Mouse (Mus musculus): ENCODE measurements around the gene Rassf2. TPM values are rescaled to one million over a fixed set of nuclear protein-coding genes. Genes with fewer than 3 reads are reported as not detected.

Gene Rassf2
- polyA plus RNA-seq, 1 experiment, result 0.94 TPM

- Histone ChIP-seq H3K27me3 (ENCODE audit: control insufficient read depth, insufficient read depth, insufficient read length) (no peaks in the 10 kb centered on the region), H3K4me3 (ENCODE audit: insufficient read depth, poor library complexity, severe bottlenecking) (no peak overlapping the region), H3ac (ENCODE audit: control insufficient read depth, insufficient read length, low read depth) (no peak overlapping the region), H3K79me3 (ENCODE audit: low read depth) (no peaks in the 10 kb centered on the region), H3K36me3 (ENCODE audit: control insufficient read depth, insufficient read depth) (no peaks in the 10 kb centered on the region), H3K79me2 (ENCODE audit: control insufficient read depth, insufficient read depth) (no peaks in the 10 kb centered on the region)
- no peak for TF ChIP-seq CEBPB (IDR thresholded peaks at IDR 0.05; ENCODE audit: low read depth)
- no peak for TF ChIP-seq FOSL1 (IDR thresholded peaks at IDR 0.05; ENCODE audit: insufficient read depth, low read length, poor library complexity, severe bottlenecking)
- no peak for TF ChIP-seq USF1 (IDR thresholded peaks at IDR 0.05; ENCODE audit: low read depth)
- TF ChIP-seq MAX (IDR thresholded peaks at IDR 0.05), result no peak
- no peak for TF ChIP-seq MYOG (IDR thresholded peaks at IDR 0.05; ENCODE audit: control insufficient read depth, extremely low read depth, insufficient read length)
- no peak for TF ChIP-seq MYOD1 (IDR thresholded peaks at IDR 0.05; ENCODE audit: control insufficient read depth, insufficient read length, low read depth)
- TF ChIP-seq CTCF (IDR thresholded peaks at IDR 0.05; ENCODE audit: control insufficient read depth, insufficient read depth, insufficient read length), result no peak
Measured at GRCm38 (mm10) chr2:131993563-131994088, 36.4 kb downstream of the Rassf2 start.

GRCm38 (mm10) chr2:131993151-131993550 is 36.9 kb downstream of the Rassf2 start:
- Histone ChIP-seq H3K79me2 (ENCODE audit: control insufficient read depth, insufficient read depth) (no peaks in the 10 kb centered on the region), H3K27me3 (ENCODE audit: control insufficient read depth, insufficient read depth, insufficient read length) (no peaks in the 10 kb centered on the region), H3K4me3 (ENCODE audit: insufficient read depth, poor library complexity, severe bottlenecking) (no peak overlapping the region), H3K36me3 (ENCODE audit: control insufficient read depth, insufficient read depth) (no peaks in the 10 kb centered on the region), H3ac (ENCODE audit: control insufficient read depth, insufficient read length, low read depth) (no peak overlapping the region), H3K79me3 (ENCODE audit: low read depth) (no peaks in the 10 kb centered on the region)
- TF ChIP-seq MYOD1 (IDR thresholded peaks at IDR 0.05; ENCODE audit: control insufficient read depth, insufficient read length, low read depth) (no peak), USF1 (IDR thresholded peaks at IDR 0.05; ENCODE audit: low read depth) (no peak), MYOG (IDR thresholded peaks at IDR 0.05; ENCODE audit: control insufficient read depth, extremely low read depth, insufficient read length) (no peak), MAX (IDR thresholded peaks at IDR 0.05) (no peak), CTCF (IDR thresholded peaks at IDR 0.05; ENCODE audit: control insufficient read depth, insufficient read depth, insufficient read length) (no peak), CEBPB (IDR thresholded peaks at IDR 0.05; ENCODE audit: low read depth) (no peak), FOSL1 (IDR thresholded peaks at IDR 0.05; ENCODE audit: insufficient read depth, low read length, poor library complexity, severe bottlenecking) (no peak)

- H3K79me2 ChIP-seq (ENCODE audit: control insufficient read depth, insufficient read depth), result no peaks in the 10 kb centered on the region
- TF ChIP-seq USF1 (IDR thresholded peaks at IDR 0.05; ENCODE audit: low read depth), result no peak
- TF ChIP-seq CTCF (IDR thresholded peaks at IDR 0.05; ENCODE audit: control insufficient read depth, insufficient read depth, insufficient read length), result no peak
- no peak for TF ChIP-seq CEBPB (IDR thresholded peaks at IDR 0.05; ENCODE audit: low read depth)
- TF ChIP-seq MYOD1 (IDR thresholded peaks at IDR 0.05; ENCODE audit: control insufficient read depth, insufficient read length, low read depth), result no peak
- TF ChIP-seq MYOG (IDR thresholded peaks at IDR 0.05; ENCODE audit: control insufficient read depth, extremely low read depth, insufficient read length), result no peak
- TF ChIP-seq MAX (IDR thresholded peaks at IDR 0.05), result no peak
- no peak for TF ChIP-seq FOSL1 (IDR thresholded peaks at IDR 0.05; ENCODE audit: insufficient read depth, low read length, poor library complexity, severe bottlenecking)
- no peak overlapping the region for H3K4me3 ChIP-seq (ENCODE audit: insufficient read depth, poor library complexity, severe bottlenecking)
- no peaks in the 10 kb centered on the region for H3K27me3 ChIP-seq (ENCODE audit: control insufficient read depth, insufficient read depth, insufficient read length)
- no peak overlapping the region for H3ac ChIP-seq (ENCODE audit: control insufficient read depth, insufficient read length, low read depth)
- no peaks in the 10 kb centered on the region for H3K36me3 ChIP-seq (ENCODE audit: control insufficient read depth, insufficient read depth)
- H3K79me3 ChIP-seq (ENCODE audit: low read depth), result no peaks in the 10 kb centered on the region
Measured at GRCm38 (mm10) chr2:131992487-131992886, 37.6 kb downstream of the Rassf2 start.

GRCm38 (mm10) chr2:131988550-131988949 is 41.5 kb downstream of the Rassf2 start:
- no peak for TF ChIP-seq CTCF (IDR thresholded peaks at IDR 0.05; ENCODE audit: control insufficient read depth, insufficient read depth, insufficient read length)
- TF ChIP-seq CEBPB (IDR thresholded peaks at IDR 0.05; ENCODE audit: low read depth), result no peak
- no peak for TF ChIP-seq MYOG (IDR thresholded peaks at IDR 0.05; ENCODE audit: control insufficient read depth, extremely low read depth, insufficient read length)
- no peak for TF ChIP-seq MYOD1 (IDR thresholded peaks at IDR 0.05; ENCODE audit: control insufficient read depth, insufficient read length, low read depth)
- H3K36me3 ChIP-seq (ENCODE audit: control insufficient read depth, insufficient read depth), result no peaks in the 10 kb centered on the region
- no peaks in the 10 kb centered on the region for H3K27me3 ChIP-seq (ENCODE audit: control insufficient read depth, insufficient read depth, insufficient read length)
- no peaks in the 10 kb centered on the region for H3K79me2 ChIP-seq (ENCODE audit: control insufficient read depth, insufficient read depth)
- no peaks in the 10 kb centered on the region for H3K79me3 ChIP-seq (ENCODE audit: low read depth)
- no peak overlapping the region for H3ac ChIP-seq (ENCODE audit: control insufficient read depth, insufficient read length, low read depth)
- no peak overlapping the region for H3K4me3 ChIP-seq (ENCODE audit: insufficient read depth, poor library complexity, severe bottlenecking)

- no peak for TF ChIP-seq CEBPB (IDR thresholded peaks at IDR 0.05; ENCODE audit: low read depth)
- TF ChIP-seq MYOG (IDR thresholded peaks at IDR 0.05; ENCODE audit: control insufficient read depth, extremely low read depth, insufficient read length), result no peak
- TF ChIP-seq MYOD1 (IDR thresholded peaks at IDR 0.05; ENCODE audit: control insufficient read depth, insufficient read length, low read depth), result no peak
- no peak for TF ChIP-seq CTCF (IDR thresholded peaks at IDR 0.05; ENCODE audit: control insufficient read depth, insufficient read depth, insufficient read length)
- no peak for TF ChIP-seq USF1 (IDR thresholded peaks at IDR 0.05; ENCODE audit: low read depth)
- no peak for TF ChIP-seq FOSL1 (IDR thresholded peaks at IDR 0.05; ENCODE audit: insufficient read depth, low read length, poor library complexity, severe bottlenecking)
- TF ChIP-seq MAX (IDR thresholded peaks at IDR 0.05), result no peak
- Histone ChIP-seq H3K4me3 (ENCODE audit: insufficient read depth, poor library complexity, severe bottlenecking) (no peak overlapping the region), H3K27me3 (ENCODE audit: control insufficient read depth, insufficient read depth, insufficient read length) (no peaks in the 10 kb centered on the region), H3ac (ENCODE audit: control insufficient read depth, insufficient read length, low read depth) (no peak overlapping the region), H3K36me3 (ENCODE audit: control insufficient read depth, insufficient read depth) (no peaks in the 10 kb centered on the region), H3K79me3 (ENCODE audit: low read depth) (no peaks in the 10 kb centered on the region), H3K79me2 (ENCODE audit: control insufficient read depth, insufficient read depth) (no peaks in the 10 kb centered on the region)
Measured at GRCm38 (mm10) chr2:131987950-131988349, 42.1 kb downstream of the Rassf2 start.

Data from C2C12 (cell line).